Mouse (Mus musculus) gastrocnemius, adult 2 months (tissue): ENCODE measurements at regions not wholly inside any gene's neighbourhood (a gene's known extent, or its start where the extent isn't known, plus 50 kb on each side); places are given as distances from the start of the nearest gene placed in this dataset.
A peak's percentile ranks its signal among the peaks of the same experiment; 100 is the strongest.
"Not testable (repeated sequence)": the region's sequence is repeated elsewhere in the genome, so short reads cannot be mapped to it uniquely, and the experiment has no call there.

ENCODE experiments used
- DNase-seq: peaks from one replicate; pipeline ENCODE4 v3.0.0; 2022
- H3K27ac ChIP-seq: fragments of 200-600 bp; 2 replicates; pipeline ENCODE4 v1.8.1; 2022; ENCODE audit warnings: mild to moderate bottlenecking
- H3K4me3 ChIP-seq: fragments of 200-600 bp; 2 replicates; pipeline ENCODE4 v1.8.1; 2022; ENCODE audit warnings: mild to moderate bottlenecking, moderate library complexity
- CTCF ChIP-seq: fragments of 200-600 bp; IDR thresholded peaks from 2 replicates; pipeline ENCODE4 v1.8.1; 2022; ENCODE audit warnings: antibody characterized with exemption, mild to moderate bottlenecking, moderate library complexity
- intact Hi-C: fragments of 180-260 bp; cut with DNase I; formaldehyde crosslinking; loops from one replicate; pipeline ENCODE4 v1.15.1; 2025

- TF ChIP-seq CTCF = no peak
- Histone ChIP-seq H3K27ac (no peak overlapping the region), H3K4me3 (no peak overlapping the region)
- intact Hi-C loops = no loop called here
- no peak for DNase-seq
Measured at GRCm38 (mm10) chr15:96089676-96090075, 197.6 kb upstream of the Arid2 start.

GRCm38 (mm10) chr15:96096438-96096837 lies 190.9 kb upstream of the Arid2 start:
- intact Hi-C loops = no loop called here
- no peak for DNase-seq
- Histone ChIP-seq H3K4me3 (no peak overlapping the region), H3K27ac (no peak overlapping the region)
- TF ChIP-seq CTCF = peak; percentile 21; the same call in 1 of the 2 replicates

- Histone ChIP-seq H3K27ac (peak overlapping the region; percentile 62; the same call in 1 of the 2 replicates), H3K4me3 (no peak overlapping the region)
- intact Hi-C loops = no loop called here
- no peak for DNase-seq
- TF ChIP-seq CTCF = no peak
Measured at GRCm38 (mm10) chr15:96098821-96099220, 188.5 kb upstream of the Arid2 start.

- DNase-seq, H3K27ac ChIP-seq, intact Hi-C loops, H3K4me3 ChIP-seq: not testable (repeated sequence)
Measured at GRCm38 (mm10) chr15:96099844-96100640, 187.3 kb upstream of the Arid2 start.

- no peak for TF ChIP-seq CTCF
- Histone ChIP-seq H3K27ac (no peak overlapping the region), H3K4me3 (no peak overlapping the region)
- intact Hi-C loops = no loop called here
- DNase-seq = no peak
Measured at GRCm38 (mm10) chr15:96103737-96104136, 183.6 kb upstream of the Arid2 start.

- no peak overlapping the region for H3K4me3 ChIP-seq
- intact Hi-C loops = no loop called here
- H3K27ac ChIP-seq = no peak overlapping the region
- TF ChIP-seq CTCF = no peak
- no peak for DNase-seq
Measured at GRCm38 (mm10) chr15:96107503-96107902, 179.8 kb upstream of the Arid2 start.

DNA sequence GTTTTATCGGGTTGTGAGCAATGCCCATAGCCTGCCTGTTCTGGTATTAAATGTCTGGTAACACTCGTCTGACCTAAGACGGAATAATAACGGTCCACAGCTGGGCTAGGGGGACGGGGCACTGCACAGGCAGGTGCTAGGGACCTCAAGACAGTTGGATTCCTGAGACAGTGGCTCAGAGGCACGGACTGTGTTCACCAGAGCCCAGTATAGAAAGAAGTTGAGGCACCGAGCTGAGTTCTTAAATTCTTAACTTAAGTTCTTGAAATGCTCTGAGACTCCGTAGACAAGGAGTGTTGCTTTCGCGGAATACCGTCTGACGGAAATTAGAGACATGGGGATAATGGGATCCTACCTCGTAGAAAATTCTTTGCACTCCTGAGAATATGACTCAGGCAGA lies 174.2 kb upstream of the Arid2 start:
- Histone ChIP-seq H3K4me3 (no peak overlapping the region), H3K27ac (no peak overlapping the region)
- intact Hi-C loops = no loop called here
- no peak for TF ChIP-seq CTCF
- DNase-seq = no peak

- no peak for DNase-seq
- no peak overlapping the region for H3K4me3 ChIP-seq
- intact Hi-C loops = no loop called here
- H3K27ac ChIP-seq = no peak overlapping the region
- TF ChIP-seq CTCF = no peak
Measured at GRCm38 (mm10) chr15:96114616-96115015, 172.7 kb upstream of the Arid2 start.

DNA sequence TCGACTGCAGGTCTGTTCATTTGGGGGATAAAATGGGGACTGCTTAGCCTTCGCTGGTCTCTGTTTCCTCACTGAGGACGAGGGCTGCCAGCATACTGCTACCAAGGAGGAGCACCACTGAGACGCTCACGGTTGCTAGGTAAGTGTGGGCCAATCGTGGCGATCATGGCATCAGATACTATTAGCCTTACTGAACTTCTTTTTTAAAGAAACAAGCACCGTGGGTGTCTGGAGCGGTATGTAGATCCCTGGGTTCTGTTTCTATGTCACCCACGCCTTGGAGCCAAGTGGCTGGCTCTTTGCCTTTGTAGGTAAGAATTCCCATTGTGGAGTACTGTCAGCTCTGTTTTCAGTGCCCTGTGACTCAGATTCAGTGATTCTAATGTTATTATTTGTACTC lies 172.1 kb upstream of the Arid2 start:
- DNase-seq = no peak
- Histone ChIP-seq H3K27ac (no peak overlapping the region), H3K4me3 (no peak overlapping the region)
- intact Hi-C loops = no loop called here
- no peak for TF ChIP-seq CTCF

- DNase-seq = no peak
- Histone ChIP-seq H3K4me3 (no peak overlapping the region), H3K27ac (no peak overlapping the region)
- intact Hi-C loops = no loop called here
- no peak for TF ChIP-seq CTCF
Measured at GRCm38 (mm10) chr15:96119240-96119639, 168.1 kb upstream of the Arid2 start.

- TF ChIP-seq CTCF = no peak
- Histone ChIP-seq H3K4me3 (no peak overlapping the region), H3K27ac (no peak overlapping the region)
- DNase-seq = no peak
- intact Hi-C loops = no loop called here
Measured at GRCm38 (mm10) chr15:96124397-96124796, 162.9 kb upstream of the Arid2 start.

DNA sequence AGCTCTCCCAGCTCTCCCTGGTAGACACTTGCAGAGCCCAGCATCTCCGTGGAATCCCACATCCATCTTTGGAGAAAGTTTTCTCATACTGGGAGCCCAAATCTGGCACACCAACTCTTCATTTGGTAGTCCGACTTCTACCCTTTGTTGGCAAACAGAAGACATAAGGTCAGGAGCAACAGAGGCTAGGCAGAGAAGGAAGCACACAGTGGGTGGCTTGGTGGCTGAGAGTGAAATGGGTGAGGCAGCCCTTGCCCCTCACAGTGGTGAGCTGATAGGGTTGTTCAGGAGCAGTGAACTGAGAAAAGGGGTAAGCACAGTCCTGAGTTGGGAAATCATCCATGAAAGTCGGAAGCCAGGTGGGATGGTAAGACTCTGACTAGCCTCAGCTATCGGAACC lies 157.6 kb upstream of the Arid2 start:
- no peak for TF ChIP-seq CTCF
- intact Hi-C loops = loop anchor here (5.0 kb wide), 1 partner anchor 67 kb away; no protein-coding TSS in a partner anchor
- Histone ChIP-seq H3K4me3 (no peak overlapping the region), H3K27ac (no peak overlapping the region)
- DNase-seq = no peak

DNA sequence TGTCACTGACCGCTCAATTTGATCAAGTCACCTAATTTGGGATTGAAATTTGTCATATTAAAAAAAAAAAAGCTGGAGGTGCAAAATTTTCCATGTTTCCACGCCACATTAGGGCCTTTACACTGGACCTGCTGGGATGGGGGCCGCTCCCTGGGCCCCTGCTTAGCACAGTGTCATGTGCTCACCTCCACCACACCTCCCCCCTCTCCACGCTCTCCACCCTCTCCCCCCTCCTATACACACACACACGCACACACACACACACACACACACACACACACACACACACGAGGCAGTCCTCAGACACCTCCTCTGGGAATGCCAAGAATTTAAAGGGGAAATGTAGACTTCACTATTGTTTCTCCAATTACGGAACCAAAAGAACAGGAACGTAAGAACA lies 156.8 kb upstream of the Arid2 start:
- Histone ChIP-seq H3K27ac (no peak overlapping the region), H3K4me3 (no peak overlapping the region)
- TF ChIP-seq CTCF = no peak
- intact Hi-C loops = loop anchor here (5.0 kb wide), 1 partner anchor 68 kb away; no protein-coding TSS in a partner anchor
- no peak for DNase-seq

DNA sequence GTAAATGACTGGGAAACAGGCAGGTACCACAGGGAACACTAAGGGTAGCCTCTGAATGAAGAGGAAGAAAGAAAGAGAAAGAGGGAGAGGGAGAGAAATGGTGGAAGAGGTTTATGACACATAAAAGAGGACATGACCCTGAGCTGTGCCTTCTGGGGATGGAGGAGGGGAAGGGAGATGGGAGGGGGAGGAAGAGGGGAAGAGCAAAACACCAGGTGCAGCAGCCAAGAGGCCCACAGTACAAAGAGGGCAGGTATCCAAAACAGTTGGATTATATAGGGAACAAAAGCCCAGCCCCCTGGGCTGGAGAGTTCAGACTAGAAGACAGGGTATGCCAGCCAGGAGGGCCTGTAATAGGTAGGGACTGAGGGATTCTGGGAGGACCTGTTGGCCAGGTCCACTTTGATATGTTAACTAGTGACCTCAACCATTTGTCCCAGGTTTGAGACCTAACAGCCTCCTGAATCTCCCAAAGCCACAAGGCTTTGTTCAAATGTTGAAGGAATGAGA lies 155.7 kb upstream of the Arid2 start:
- DNase-seq = no peak
- no peak for TF ChIP-seq CTCF
- Histone ChIP-seq H3K27ac (no peak overlapping the region), H3K4me3 (no peak overlapping the region)
- intact Hi-C loops = loop anchor here (5.0 kb wide), 1 partner anchor 69 kb away; no protein-coding TSS in a partner anchor
